Mouse (Mus musculus) spleen, postnatal 36 days (tissue): ENCODE results near the gene Det1.
A peak's percentile ranks its signal among the peaks of the same experiment; 100 is the strongest.

Experiments
- DNase-seq, 2 experiments: peaks; one replicate each; pipeline ENCODE4 v3.0.0; 2022; ENCODE audit warnings: low spot score in 2 of 2, mixed read lengths in 1 of 2

The Det1 gene

DNA sequence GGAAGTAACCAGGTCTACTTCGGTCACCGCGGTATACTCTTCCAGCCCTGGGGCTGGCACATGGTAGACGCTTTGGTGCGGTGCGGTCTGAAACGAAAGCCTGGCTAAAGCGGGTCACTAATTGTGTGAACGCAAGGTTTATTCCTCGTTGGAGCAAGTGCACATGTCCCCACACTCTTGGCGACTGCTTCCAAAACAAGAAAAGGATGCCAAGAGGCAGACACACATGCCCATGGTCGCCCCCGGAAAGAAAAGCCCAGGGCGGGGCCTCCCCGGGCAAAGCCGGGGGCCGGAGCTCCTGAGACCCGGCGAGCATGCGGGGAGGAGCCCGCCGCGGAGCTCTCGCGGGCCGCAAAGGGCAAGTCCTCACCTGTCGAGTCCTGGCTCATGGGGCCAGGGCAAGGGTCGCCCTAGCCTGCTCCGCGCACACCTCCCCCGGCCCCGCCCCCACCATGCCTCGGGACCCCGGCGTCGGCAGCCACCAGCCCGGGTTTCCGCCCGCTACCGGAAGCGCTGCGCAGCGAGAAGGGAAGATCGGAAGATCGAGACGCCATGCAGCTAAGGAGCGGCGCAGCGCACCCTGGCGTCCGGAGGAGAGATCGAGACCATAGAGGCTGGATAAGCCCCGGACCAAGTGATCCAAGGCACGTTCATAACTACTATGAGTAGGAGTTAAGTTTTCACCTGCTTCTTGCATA lies at the start of gene Det1:
Det1 (minus strand) TSS at position 527 of the 698 bp plus-strand sequence.
- DNase-seq: peak; percentile 87 to 91

DNA sequence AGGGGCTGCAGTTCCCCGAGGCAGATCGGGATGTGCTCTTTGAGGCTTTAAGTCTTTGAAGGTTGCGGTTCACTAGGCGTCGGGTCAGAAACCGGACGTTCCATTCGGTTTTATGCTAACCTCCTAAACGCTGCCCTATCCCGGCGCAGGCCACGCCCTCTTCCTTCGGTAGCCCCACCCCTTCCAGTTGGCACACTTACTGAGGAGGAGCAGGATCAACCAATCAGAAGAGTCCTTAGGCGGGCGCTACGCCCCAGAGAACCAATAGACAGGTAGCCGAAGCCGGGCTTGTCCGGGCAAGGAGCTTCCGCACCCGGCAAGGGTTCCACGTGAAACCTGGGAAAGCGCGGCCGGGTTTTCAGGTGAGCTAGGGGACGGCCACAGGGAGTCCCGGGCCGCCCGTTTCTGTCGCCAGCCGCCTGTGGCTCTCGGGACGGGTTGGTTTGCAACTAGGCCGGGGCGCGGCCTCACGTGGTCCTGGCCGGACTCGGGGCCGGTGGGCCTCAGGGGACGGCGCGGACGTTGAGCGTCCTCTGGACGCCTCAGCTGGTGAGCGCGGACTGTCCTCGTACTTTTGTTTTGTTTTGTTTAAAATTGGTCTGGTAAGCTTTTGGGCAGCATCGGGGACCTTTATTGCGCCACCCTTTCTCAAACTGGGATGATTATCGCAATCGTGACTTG lies 48.7 kb upstream of the Det1 start, which contains the start of gene Aen:
Aen (plus strand) TSS at position 202 of the 681 bp plus-strand sequence.
- DNase-seq: peak; percentile 99 to 100

DNA sequence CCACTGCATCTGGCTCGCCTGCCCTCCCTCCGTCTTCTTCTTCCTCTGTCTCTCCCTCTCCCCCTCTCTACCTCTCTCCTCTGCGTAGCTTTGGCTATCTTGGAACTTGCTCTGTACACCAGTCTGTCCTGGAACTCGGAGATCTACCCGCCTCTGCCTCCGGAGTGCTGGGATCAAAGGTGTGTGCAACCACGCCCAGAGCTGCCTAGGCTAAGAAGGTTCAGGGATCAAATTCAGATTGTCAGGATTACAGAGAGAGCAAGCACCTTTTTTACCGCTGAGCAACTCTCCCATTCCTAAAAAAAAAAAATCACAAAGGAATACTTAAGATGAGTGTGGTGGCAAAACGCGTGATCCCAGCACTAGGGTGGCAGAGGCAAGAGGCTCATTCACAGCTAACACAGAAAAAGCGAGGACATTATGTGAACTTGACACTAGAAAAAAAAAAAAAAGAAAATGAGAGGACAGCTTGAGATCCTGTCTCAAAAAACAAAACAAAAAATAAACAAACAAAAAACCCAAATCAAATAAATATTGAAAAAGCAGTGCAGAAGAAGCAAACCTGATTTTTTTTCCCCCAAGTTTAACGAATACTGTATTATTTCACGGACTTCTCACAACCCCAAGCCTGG lies 48.1 kb upstream of the Det1 start:
- DNase-seq: no peak

DNA sequence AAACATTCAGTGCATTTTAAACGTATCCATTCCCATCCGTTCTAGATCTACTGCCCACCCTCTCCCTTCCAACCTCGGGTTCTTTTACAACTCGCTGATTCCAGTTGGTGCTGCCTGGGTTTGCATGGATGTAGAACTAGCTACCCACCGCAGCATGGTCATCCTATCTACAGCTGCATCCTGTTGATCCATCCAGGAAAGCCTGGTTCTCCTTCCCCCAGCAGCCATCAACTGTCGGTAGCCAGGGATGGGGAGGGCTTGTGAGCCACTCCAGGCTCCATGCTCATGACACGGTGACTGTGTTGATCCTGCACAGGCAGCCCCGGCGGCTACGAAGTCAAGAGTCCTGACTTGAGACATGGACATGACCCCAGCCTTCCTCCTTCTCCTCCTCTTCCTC lies 46.9 kb upstream of the Det1 start:
- DNase-seq: no peak

DNA sequence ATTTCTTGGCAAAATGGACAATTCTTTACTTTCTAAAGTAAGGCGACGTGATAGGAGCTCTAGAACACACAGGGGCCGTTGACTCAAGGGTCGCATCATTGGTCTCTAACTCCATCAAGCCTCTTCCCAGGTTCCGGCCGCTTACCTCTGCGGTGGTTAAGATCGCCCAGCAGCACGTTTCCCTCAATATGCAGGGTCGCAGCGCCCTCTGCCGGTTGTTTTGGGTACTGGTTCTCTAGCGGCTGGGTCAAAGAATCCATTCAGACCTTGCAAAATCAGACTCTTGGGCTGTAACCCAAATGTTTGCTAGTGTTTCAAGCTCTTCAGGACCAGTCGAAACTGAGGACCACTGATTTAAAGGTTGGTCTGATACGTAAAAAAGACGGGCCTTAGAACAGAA lies 43.6 kb upstream of the Det1 start:
- peak; percentile 60 to 65 for DNase-seq

DNA sequence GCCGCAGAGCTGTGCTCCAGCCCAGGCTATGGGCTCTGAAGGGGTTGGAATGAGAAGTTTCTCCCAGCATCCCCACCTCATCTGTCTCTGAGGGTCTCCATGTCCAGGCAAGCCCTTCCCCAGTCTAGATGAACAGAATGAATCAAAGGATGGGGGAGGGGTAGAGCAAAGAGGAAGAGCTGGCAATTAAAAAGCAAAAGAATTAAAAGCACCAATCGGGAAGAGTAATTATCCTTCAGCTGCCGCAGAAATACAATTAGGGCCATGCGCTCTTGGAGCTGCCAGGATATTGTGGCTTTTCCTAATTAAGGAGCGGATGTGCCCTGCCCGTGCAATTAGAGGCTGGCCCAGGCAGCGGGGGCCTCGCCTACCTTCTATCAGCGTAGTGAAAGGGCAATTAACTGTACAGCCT lies 40.4 kb upstream of the Det1 start:
- DNase-seq: no peak

DNA sequence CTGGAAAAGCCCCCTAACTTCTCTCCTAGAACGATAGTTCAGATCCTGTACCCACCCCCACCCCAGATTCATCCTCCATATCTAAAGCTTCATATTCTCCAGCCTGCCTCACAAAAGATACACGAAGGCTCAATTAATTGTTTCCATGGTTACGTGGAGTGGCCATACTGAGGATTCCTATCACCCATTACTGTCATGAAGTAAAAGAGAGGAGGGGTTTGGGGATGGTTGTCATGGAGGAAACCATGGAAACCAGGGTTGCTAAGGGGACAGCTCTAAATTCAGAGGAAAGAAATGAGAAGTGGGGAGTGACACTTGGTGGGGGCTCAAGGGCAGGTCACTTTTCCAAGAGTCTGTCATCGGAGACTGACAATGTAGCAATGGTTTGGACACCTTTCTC lies 39.4 kb upstream of the Det1 start:
- no peak for DNase-seq

DNA sequence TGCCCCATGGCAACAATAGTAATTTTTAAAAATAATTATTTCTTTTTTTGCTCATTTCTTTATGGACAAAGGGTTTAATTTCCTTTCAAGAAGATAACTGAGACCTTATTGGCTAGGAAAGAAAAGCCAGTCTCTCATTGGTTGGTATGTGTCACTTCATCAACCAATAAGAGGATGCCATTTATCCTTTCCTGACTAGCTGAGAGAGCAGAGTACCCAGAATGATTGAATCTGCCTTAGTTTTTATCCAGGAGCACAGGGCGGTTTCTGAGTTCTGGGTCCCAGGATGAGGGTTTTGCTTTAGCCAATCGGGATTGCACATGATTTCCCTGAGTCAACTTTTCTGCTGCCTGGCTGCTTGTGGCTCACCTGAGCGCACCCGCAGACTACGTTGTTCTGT lies 38.3 kb upstream of the Det1 start:
- DNase-seq: no peak

DNA sequence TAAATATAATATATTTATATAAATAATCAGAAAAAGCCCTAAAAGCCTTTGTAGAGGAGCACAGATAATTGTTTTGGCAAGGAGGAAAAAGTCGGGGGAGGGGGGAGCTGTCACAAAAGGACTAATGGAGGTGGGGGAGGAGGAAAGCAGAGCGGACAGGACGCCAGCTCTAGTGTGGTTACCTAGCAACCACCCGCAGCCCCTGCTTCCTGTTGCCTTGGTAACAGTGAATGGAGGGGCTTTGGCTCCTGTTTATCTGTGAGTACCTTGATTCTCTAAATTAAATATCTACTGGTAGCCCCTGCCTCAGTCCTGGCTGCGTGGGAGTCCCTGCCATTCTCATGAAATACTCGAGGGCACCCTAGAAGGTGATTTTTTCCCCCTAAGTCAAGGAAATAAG lies 37.1 kb upstream of the Det1 start:
- DNase-seq: no peak

DNA sequence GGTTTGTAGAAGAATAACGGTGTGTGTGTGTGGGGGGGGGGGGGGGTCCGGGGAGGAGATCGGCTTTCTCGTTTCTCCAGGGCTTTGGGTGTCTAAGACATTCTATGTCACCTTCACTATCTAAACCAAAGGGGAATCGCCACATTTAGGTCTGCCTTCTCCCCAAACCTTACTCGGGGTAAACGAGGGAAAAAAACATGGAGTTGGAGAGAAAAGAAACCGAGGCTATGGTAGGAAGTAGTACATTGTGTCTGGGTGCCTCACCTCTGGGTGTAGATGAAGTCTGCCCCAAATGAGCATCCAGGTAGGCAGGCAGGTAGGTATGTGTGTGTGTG lies 36.6 kb upstream of the Det1 start:
- DNase-seq: no peak

DNA sequence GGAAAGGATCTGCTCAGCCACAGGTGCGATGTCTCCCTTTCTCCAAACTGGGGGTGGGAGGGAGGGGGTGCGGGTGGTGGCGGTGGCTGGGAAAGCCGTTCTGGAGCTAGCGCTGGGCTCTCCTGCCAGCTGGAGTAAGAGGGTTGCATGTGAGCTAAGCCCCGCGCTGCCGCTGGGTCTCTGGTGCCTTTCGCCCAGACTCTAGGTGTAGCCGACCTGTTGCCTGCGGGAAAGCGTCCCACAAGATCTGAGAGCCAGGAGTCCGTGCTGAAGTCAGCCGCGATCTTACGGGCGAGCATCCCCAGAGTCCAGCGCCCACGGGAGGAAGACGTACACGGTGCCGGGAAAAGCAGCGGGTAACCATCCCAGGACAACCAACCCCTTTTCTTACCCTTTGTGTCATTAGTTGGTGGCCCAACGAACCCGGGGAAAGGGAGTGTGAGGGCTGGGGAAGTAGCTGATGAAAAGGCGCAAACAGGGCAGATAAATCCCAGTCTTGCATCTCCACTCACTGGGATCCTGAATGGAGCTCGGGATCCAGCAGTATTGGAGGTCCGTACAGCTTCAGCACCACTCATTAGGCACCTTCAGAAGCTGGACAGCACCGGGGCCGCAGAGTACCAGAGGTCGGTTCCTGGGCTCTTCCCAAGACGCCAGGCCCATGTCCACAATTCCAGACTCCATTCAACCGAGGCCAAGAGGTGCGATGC lies 36.1 kb upstream of the Det1 start:
- no peak for DNase-seq

DNA sequence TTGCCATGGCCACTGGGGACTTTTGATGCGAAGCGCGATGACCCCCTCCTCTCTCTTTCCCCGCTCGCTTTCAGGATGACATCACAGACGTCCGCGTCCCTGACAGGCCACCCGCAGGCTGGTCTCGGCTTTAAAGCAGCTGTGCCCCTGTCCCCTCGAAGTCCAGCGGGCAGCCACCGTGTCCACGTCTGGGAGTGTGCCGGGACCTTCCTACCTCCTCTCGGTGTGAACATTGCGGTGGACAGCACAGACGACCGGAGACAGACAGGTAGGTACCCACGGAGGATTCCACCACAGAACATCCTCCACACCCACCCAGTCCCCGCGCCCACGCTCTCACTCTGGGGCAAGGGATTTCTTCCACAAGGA lies 35.4 kb upstream of the Det1 start:
- no peak for DNase-seq

DNA sequence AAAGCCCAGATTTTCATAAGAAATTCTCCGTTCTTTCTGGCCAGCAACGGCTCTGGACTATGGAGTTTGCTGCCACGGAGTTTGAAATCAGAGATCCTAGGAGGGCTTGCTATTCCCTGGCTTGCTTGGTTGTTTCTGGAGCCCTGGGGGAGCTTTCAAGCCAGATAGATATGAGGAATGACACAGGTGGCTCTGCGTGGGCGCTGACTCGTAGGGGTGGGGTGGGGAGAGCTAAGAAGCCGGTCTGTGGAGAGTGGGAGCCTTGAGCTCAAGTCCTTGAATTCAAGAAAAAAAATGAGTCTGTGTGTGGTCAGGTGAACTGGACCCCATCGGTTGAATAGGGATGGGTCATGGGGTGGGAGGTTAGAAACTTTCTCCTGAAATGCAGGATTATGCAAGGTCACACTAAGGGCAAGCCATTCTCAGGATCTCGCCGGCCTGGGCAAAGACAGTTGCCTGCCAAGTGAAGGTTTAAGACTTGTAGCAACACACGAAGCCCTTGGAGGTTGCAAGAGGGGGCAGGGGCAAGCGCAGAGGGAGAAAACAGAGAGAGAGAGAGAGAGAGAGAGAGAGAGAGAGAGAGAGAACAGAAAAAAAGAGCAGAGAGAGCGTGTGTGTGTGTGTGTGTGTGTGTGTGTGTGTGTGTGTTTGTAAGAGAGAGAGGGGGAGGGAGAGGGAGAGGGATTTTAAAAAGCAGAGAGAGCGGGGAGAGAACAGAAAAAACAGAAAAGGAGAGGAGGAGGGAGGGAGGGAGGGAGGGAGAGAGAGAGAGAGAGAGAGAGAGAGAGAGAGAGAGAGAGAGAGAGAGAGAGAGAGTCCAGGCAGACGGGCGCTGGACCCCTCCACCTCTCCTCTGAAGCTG lies 34.8 kb upstream of the Det1 start:
- no peak for DNase-seq

DNA sequence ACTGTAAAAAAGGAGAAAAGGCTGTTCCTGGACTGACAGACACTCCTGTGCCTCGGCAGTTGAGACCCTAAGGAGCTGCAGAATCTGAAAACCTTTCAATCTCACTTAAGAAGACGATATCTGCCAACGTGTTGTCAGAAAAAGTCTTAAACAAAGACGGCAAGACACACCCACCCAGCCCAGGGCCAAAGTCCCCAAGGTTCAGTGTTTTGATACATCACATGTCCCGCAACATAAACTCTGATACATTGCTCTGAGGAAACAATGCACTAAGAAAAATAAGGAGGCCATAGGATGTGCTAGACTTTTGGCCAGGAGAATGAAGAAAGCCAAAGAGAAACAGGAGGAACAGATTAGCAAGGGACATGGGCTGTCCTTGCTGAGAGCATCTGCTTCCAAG lies 25.8 kb upstream of the Det1 start:
- DNase-seq: no peak

DNA sequence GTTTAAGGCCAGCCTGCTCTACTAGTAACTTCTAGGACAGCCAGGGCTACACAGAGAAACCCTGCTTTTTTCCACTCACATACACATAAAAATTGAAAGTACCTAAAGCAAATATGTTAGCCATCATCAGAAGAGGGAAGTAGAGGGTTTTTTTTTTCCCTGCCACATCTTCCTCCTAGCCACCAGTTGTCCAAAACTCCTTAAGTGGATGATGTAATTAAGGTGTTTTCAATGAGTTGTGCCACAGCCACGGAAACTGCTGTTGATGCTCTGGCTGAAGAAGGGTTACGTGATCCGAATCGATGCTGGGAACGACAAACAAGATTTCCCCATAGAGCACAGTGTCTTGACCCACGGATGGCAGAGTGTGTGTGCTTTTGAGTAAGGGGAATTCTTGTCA lies 25.3 kb upstream of the Det1 start:
- DNase-seq: no peak

DNA sequence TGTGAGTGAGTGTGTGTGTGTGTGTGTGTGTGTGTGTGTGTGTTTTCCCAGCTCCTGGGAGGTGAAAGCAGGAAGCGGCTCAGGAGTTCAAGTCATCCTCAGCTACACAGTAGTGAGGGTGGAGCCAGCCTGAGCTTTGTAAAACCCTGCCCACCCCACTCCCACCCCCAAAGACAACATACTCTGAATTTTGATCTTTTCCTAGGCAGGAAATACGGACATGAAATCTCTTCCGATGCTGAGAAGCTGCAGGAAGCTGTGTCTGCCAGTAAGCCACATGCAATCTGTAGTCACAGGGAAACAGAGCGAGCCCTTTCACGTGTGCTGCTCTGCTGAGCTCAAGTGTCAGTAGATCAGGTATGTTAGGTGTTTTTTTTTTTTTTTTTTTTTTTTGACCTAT lies 21.7 kb upstream of the Det1 start:
- DNase-seq: no peak

DNA sequence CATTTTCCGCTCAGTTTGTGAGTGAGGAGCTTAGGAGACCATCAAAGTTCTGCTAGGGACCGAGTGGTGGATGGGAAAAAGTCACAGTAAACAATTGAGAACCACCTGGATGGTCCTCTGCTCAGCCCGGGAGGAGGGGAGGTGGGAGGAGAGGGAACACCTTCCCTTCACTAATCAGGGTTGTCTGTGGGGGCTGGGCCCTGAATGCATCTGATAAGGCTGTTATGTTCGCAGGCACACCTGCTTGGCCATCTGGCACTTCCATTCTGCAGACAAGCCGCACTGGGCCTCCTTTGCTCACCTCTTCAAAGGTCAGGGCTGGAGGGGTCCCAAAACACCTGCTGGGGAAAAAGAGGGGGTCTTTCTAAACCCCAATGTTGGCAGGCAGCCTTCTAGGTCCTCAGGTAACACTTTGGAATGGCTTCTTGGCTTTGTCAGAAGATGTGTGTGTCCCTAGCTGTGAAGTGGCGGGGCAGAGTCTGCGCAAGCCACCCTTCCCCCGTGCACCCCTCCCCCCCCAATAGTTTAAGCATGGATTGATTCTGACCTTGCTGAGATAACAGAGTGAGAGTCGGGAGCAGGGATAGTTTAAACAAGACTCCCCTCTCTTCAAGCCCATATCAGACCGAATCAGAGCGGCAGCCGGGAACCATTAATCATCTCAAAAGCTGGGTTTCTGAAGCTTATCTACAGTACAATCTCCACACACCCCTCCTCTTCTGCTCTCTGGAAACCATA lies 18.3 kb upstream of the Det1 start:
- DNase-seq: no peak

DNA sequence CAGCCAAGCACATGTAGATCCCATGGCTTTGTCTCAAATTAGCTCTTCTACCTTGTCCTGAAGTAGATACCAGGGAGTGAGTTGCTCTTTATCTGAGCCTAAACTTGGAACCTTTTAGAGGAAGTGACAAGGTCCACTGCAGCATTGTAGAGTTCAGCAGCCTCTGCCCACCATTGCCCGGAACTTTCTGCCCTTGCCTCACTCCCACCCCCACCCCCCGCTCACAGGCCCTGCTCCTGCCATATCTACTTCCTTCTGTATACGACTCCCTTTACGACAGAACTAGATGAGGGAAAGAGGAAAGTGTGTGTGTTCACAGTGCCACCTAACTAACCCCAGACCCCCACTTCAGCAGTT lies 17.4 kb upstream of the Det1 start:
- no peak for DNase-seq

DNA sequence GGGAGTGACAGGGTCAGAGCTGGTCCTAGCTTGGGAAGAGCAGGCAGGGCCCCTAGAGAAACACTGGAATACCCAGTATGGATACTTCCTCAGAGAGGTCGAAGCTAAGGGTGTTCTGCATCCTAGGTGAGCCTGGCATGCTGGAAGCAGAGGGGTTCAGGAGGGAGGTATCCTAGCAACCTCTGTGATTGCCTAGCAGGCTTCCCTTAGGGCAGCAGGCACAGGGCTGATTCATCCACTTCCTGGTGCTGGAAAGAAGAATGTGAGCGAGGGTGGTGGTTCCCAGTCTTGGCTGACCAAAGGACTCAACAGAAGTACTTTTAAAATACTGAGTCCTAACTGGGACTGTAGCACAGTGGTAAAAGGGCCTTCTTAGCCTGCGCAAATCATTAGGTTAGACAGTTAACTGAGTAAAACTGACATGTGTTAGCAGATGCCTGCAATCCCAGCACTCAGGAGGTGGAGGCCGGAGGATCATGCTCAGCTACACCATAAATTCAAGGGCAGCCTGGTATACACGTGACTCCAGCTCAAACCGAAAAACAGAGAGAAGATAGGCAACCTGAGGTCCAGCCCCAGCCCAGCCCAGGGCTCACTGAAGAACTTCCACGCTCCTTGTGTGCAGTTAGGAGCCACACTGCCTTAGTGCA lies 16.9 kb upstream of the Det1 start:
- DNase-seq: no peak

DNA sequence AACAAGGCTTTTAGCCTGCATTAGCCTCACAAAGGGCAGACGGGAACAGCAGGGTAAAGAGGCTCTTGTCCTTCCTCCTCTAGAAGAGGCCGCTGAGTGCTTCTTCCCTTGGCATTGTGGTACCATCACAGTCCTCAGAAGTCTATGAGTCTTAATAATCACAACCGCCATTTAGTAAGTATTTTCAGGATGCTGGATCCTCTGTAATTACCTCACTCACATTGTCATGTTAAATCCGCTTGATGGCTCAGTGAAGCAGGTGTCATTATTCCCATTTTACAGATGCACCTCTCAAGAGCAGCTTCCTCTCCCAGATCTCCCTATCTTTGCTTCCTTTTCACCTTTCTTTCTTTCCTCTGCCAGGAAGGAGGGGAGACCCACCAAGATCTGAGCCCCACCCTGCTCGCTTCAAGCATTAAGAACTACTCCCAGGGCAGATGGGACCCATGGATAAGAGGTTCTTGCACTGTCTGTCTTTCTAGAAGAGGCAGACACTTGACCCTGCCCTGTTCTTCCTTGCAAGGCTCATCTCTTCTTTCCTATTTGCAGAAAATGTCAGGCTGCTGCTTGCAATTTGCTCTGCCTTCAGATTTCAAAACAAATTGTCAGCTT lies 8.1 kb upstream of the Det1 start:
- no peak for DNase-seq
